Mouse (Mus musculus) stomach, postnatal 0 days (tissue): ENCODE data around the gene Senp7. TPM values are rescaled to one million over a fixed set of nuclear protein-coding genes. Genes with fewer than 3 reads are reported as not detected.
"Not testable (repeated sequence)": the region's sequence is repeated elsewhere in the genome, so short reads cannot be mapped to it uniquely, and the experiment has no call there.

Experiments used
- ATAC-seq: fragments of 200-750 bp; cut with Nextera tagmentation; 2 replicates; pipeline ENCODE4 v1.8.0; 2017; ENCODE audit not compliant: low FRiP score, low TSS enrichment
- DNase-seq: peaks from one replicate; pipeline ENCODE4 v3.0.0-alpha.2; 2016; ENCODE audit warnings: low spot score
- H3K27ac ChIP-seq: fragments of 300-500 bp; sonication (generic); replicated peaks from 2 replicates; pipeline ENCODE4 v1.5.1; 2014; ENCODE audit warnings: mild to moderate bottlenecking, control low read depth
- H3K27me3 ChIP-seq: fragments of 300-500 bp; sonication (generic); 2 replicates; pipeline ENCODE4 v1.6.1; 2014; ENCODE audit warnings: low read length; ENCODE audit not compliant: control insufficient read depth, insufficient read depth
- H3K36me3 ChIP-seq: fragments of 300-500 bp; sonication (generic); 2 replicates; pipeline ENCODE4 v1.6.1; 2014; ENCODE audit warnings: low read length, mixed read lengths; ENCODE audit not compliant: control insufficient read depth, insufficient read depth
- H3K4me1 ChIP-seq: fragments of 300-500 bp; sonication (generic); replicated peaks from 2 replicates; pipeline ENCODE4 v1.6.1; 2014; ENCODE audit warnings: antibody characterized with exemption; ENCODE audit not compliant: control insufficient read depth, insufficient read depth
- H3K4me2 ChIP-seq: fragments of 300-500 bp; sonication (generic); replicated peaks from 2 replicates; pipeline ENCODE4 v1.6.1; 2014; ENCODE audit warnings: low read depth, mild to moderate bottlenecking, control low read depth, moderate library complexity
- H3K4me3 ChIP-seq: fragments of 300-500 bp; sonication (generic); 2 replicates; pipeline ENCODE4 v1.5.1; 2014; ENCODE audit warnings: low read depth, low read length, control low read depth
- H3K9ac ChIP-seq: fragments of 300-500 bp; sonication (generic); 2 replicates; pipeline ENCODE4 v1.6.1; 2014; ENCODE audit warnings: mild to moderate bottlenecking, low read length, control low read depth, mixed read lengths
- H3K9me3 ChIP-seq: fragments of 300-500 bp; sonication (generic); 2 replicates; pipeline ENCODE4 v1.6.1; 2016; ENCODE audit warnings: low read length; ENCODE audit not compliant: control insufficient read depth
- CTCF ChIP-seq: IDR thresholded peaks from 2 replicates; pipeline ENCODE4 v1.5.1; 2016; ENCODE audit warnings: antibody characterized with exemption, low read depth, mild to moderate bottlenecking, moderate library complexity
- EP300 ChIP-seq: optimal IDR thresholded peaks from 2 replicates; pipeline ENCODE3; 2016; ENCODE audit warnings: antibody characterized with exemption
- whole genome bisulfite sequencing: fragments of 180-500 bp; shearing (Covaris S2); extraction: QIAGEN DNeasy Blood & Tissue Kit; methylation state at CpG from one replicate; pipeline ENCODE4 v1.1.7; 2014; 5-methylcytosine and 5-hydroxymethylcytosine counted together
- polyA plus RNA-seq: library from polyadenylated mRNA; unstranded; fragments of >200 nt; fragmentation: Nextera tagmentation; extraction: Ambion mirVana; gene quantifications from 2 replicates; pipeline ENCODE4 v1.2.1, GENCODE M21; 2015

Senp7 gene
- polyA plus RNA-seq, 1 experiment from 2014 or later, result 12.6 TPM

DNA sequence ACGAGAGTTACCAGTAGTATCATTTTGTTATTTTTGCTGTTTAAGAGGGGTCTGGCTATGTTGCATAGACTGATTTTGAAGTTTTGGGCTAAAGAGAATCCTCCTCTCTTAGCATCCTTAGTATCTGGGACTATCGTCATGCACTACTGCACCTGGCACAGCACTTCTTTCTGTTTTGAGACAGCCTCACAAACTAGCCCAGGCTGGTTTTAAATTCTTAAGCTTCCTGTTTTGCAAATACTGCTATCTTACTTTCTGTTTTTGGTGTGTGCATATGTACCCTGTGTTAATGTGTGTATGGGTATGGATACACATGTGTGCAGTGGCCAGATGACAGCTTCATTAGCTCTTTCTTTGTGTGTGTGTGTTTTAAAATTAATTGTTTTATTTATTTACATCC, 42.2 kb downstream of the Senp7 start:
- 97% methylated on average over 2 of the region's 2 CpGs for WGBS
- no peaks in the 10 kb centered on the region for H3K4me1 ChIP-seq
- TF ChIP-seq CTCF (no peak), EP300 (no peak)
- no peak overlapping the region for H3K9ac ChIP-seq
- no peak overlapping the region for H3K27ac ChIP-seq
- H3K4me2 ChIP-seq, result no peak overlapping the region
- H3K4me3 ChIP-seq, result no peak overlapping the region
- H3K36me3 ChIP-seq, result peaks cover 4% of the 10 kb centered on the region; the same call in 1 of the 2 replicates
- H3K27me3 ChIP-seq, result no peaks in the 10 kb centered on the region
- H3K9me3 ChIP-seq, result no peaks in the 10 kb centered on the region
- ATAC-seq, result no peak
- DNase-seq, result no peak

DNA sequence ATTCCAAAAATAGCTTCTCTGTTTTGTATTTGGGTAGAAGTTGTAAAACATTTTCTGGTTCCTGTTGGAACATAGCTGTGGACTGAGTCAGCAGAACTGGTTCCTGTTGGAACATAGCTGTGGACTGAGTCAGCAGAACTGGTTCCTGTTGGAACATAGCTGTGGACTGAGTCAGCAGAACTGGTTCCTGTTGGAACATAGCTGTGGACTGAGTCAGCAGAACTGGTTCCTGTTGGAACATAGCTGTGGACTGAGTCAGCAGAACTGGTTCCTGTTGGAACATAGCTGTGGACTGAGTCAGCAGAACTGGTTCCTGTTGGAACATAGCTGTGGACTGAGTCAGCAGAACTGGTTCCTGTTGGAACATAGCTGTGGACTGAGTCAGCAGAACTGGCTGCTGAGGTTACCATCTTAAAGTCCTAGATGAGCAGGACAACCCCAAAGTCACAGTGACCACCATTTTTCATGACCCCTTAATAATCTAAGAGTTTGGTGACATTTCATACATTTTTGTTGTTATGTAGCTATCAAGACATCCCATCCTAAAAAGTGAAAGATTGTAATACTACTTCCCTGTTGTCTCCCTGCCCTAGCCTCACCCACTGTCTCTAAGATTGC, 48.4 kb downstream of the Senp7 start:
- not testable (repeated sequence) for ATAC-seq, DNase-seq, H3K4me1 ChIP-seq, H3K9me3 ChIP-seq, H3K9ac ChIP-seq, H3K27ac ChIP-seq, H3K27me3 ChIP-seq, H3K4me2 ChIP-seq, H3K4me3 ChIP-seq
- H3K36me3 ChIP-seq, result peaks cover 12% of the 10 kb centered on the region; the same call in 1 of the 2 replicates

DNA sequence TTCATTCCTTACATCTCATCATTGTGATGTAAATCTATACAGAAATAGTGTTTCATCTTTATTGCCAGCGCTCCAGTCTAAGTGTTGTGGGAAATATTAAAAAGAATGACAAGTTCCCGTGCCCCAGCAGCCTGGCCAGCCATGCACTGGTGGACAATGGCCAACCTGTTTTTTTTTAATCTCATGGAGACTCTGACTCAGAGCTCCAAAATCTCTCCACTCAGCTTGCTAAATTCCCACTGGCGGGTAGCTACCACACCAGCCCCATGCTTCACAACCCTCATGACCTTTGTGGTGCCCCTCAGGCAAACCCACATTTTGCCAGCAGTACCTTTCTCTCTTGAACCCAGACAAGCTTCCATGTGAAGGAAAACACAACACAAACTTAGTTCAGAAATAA, 67.6 kb downstream of the Senp7 start:
- no peaks in the 10 kb centered on the region for H3K9me3 ChIP-seq
- no peak overlapping the region for H3K4me2 ChIP-seq
- WGBS, result 60% methylated on average over 3 of the region's 3 CpGs
- no peak overlapping the region for H3K27ac ChIP-seq
- H3K4me1 ChIP-seq, result no peaks in the 10 kb centered on the region
- ATAC-seq, result no peak
- H3K9ac ChIP-seq, result no peak overlapping the region
- H3K4me3 ChIP-seq, result no peak overlapping the region
- DNase-seq, result no peak
- H3K27me3 ChIP-seq, result no peaks in the 10 kb centered on the region
- TF ChIP-seq EP300, result no peak
- TF ChIP-seq CTCF, result no peak
- H3K36me3 ChIP-seq, result peaks cover 7% of the 10 kb centered on the region

DNA sequence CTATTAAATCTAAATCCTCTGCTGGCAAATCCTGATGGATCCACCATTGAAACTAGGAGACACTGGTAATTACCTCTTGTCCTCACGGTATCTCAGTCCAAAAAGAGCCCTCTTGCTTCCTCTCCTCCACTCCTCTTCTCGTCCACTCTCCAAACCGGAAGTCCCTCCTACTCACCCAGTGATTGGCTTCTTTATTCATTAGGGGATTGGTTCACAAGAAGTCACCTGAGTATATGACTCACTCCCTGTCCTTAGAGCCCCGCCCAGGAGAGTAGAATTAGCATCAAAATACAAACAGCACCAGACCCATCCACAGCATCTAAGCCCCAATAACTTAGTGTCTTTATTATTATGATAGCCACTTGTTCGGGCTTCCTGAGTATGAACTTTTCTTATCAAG, 68.0 kb downstream of the Senp7 start:
- H3K4me2 ChIP-seq, result no peak overlapping the region
- WGBS, result 67% methylated on average over 5 of the region's 5 CpGs
- no peaks in the 10 kb centered on the region for H3K9me3 ChIP-seq
- no peak for DNase-seq
- ATAC-seq, result no peak
- H3K36me3 ChIP-seq, result peaks cover 7% of the 10 kb centered on the region
- no peaks in the 10 kb centered on the region for H3K4me1 ChIP-seq
- no peaks in the 10 kb centered on the region for H3K27me3 ChIP-seq
- no peak overlapping the region for H3K4me3 ChIP-seq
- H3K27ac ChIP-seq, result no peak overlapping the region
- no peak overlapping the region for H3K9ac ChIP-seq
- TF ChIP-seq CTCF, result no peak
- TF ChIP-seq EP300, result no peak

DNA sequence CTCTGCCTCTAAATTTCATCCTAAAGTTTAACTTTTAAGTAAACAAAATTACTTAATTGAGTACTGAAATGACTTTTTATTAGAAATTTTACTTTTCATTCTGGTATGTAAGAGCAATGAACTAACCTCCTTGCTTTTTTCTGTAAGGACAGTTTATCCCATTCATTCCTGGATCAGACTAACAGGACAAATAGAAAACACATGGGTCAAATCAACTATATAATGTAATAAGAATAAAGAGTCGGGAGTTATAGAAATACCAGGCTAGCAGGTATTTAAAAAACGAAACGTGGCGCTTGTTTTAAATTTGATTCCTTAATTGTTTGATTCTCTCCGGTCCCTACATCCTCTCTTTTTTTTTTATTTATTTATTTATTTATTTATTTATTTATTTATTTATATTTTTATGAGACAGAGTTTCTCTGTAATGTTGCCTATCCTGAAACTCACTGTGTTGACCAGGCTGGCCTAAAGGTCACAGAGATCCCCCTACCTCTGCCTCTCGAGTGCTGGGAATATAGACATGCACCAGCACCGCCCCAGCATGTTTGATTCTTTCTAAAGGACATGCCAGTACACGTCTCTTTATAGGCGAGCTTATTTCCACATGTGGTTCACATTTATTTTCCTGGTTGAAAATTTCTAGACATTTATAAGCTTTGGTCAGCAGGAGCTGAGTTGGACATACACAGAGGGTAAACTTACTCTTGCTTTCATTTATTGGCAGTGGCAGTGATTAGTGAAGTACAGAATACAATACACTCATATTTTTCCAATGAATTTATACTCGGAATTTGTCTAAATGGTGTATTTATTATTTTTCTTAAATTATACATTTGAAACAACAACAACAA, 69.4 kb downstream of the Senp7 start:
- Histone ChIP-seq H3K36me3 (peaks cover 7% of the 10 kb centered on the region), H3K27me3 (no peaks in the 10 kb centered on the region), H3K9ac (no peak overlapping the region), H3K4me3 (no peak overlapping the region), H3K9me3 (no peaks in the 10 kb centered on the region), H3K4me2 (no peak overlapping the region), H3K4me1 (no peaks in the 10 kb centered on the region), H3K27ac (no peak overlapping the region)
- DNase-seq (no peak), ATAC-seq (no peak)
- TF ChIP-seq EP300, result no peak
- no peak for TF ChIP-seq CTCF
- WGBS, result 80% methylated on average over 10 of the region's 10 CpGs

DNA sequence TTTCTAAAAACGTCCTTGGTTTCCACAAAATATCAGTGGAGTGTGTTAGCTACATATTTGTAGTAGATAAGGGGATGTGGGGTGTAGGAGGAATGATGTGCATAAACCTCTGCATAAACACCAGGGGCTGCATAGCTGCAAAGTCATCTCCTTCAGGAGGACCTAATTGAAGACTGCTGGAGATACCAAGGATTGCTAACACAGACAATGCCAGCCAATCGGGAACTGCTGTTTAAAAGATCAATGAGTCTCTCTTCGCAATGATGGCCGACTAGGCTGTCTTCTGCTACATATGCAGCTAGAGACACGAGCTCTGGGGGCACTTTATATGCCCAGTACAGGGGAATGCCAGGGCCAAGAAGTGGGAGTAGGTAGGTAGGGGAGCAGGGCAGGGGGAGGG, 74.4 kb downstream of the Senp7 start:
- H3K9ac ChIP-seq, result no peak overlapping the region
- H3K4me2 ChIP-seq, result no peak overlapping the region
- no peak overlapping the region for H3K27ac ChIP-seq
- H3K36me3 ChIP-seq, result peaks cover 4% of the 10 kb centered on the region; the same call in 1 of the 2 replicates
- H3K27me3 ChIP-seq, result no peaks in the 10 kb centered on the region
- no peak for ATAC-seq
- no peak for DNase-seq
- TF ChIP-seq EP300, result no peak
- TF ChIP-seq CTCF, result no peak
- no peaks in the 10 kb centered on the region for H3K9me3 ChIP-seq
- H3K4me1 ChIP-seq, result no peaks in the 10 kb centered on the region
- H3K4me3 ChIP-seq, result no peak overlapping the region
- WGBS, result 80% methylated on average over 5 of the region's 5 CpGs
